Mouse (Mus musculus): Measurements from ENCODE around the gene Mylk4.

Mylk4 gene

GRCm38 (mm10) chr13:32783816-32784215 is at the start of gene Mylk4:
TSS of gene Mylk4 (minus strand) at chr13:32783954.
- DNase-seq (ENCODE audit: low spot score in 2 of 2), result no peak

- DNase-seq (ENCODE audit: low spot score in 2 of 2), result no peak
Measured at GRCm38 (mm10) chr13:32833237-32833636, 49.5 kb upstream of the Mylk4 start.

- no peak for DNase-seq (ENCODE audit: low spot score in 2 of 2)
Measured at GRCm38 (mm10) chr13:32832776-32833175, 49.0 kb upstream of the Mylk4 start.

- DNase-seq (ENCODE audit: low spot score in 2 of 2), result no peak
Measured at GRCm38 (mm10) chr13:32831505-32832273, 47.9 kb upstream of the Mylk4 start.

- no peak for DNase-seq (ENCODE audit: low spot score in 2 of 2)
Measured at GRCm38 (mm10) chr13:32828886-32829285, 45.1 kb upstream of the Mylk4 start.

- peak; percentile 43 to 49 for DNase-seq (ENCODE audit: low spot score in 2 of 2)
Measured at GRCm38 (mm10) chr13:32827951-32828350, 44.2 kb upstream of the Mylk4 start.

GRCm38 (mm10) chr13:32827111-32827822 is 43.5 kb upstream of the Mylk4 start:
- DNase-seq (ENCODE audit: low spot score in 2 of 2), result no peak

- DNase-seq (ENCODE audit: low spot score in 2 of 2), result no peak
Measured at GRCm38 (mm10) chr13:32825546-32825945, 41.8 kb upstream of the Mylk4 start.

- DNase-seq (ENCODE audit: low spot score in 2 of 2), result no peak
Measured at GRCm38 (mm10) chr13:32824377-32825330, 40.9 kb upstream of the Mylk4 start.

GRCm38 (mm10) chr13:32823126-32823525 is 39.4 kb upstream of the Mylk4 start:
- DNase-seq (ENCODE audit: low spot score in 2 of 2), result no peak

GRCm38 (mm10) chr13:32821671-32822070 is 37.9 kb upstream of the Mylk4 start:
- no peak for DNase-seq (ENCODE audit: low spot score in 2 of 2)

- no peak for DNase-seq (ENCODE audit: low spot score in 2 of 2)
Measured at GRCm38 (mm10) chr13:32819926-32820325, 36.2 kb upstream of the Mylk4 start.

GRCm38 (mm10) chr13:32819241-32819640 is 35.5 kb upstream of the Mylk4 start:
- DNase-seq (ENCODE audit: low spot score in 2 of 2), result no peak

GRCm38 (mm10) chr13:32807624-32808023 is 23.9 kb upstream of the Mylk4 start:
- DNase-seq (ENCODE audit: low spot score in 2 of 2), result no peak

GRCm38 (mm10) chr13:32806820-32807219 is 23.1 kb upstream of the Mylk4 start:
- no peak for DNase-seq (ENCODE audit: low spot score in 2 of 2)

- no peak for DNase-seq (ENCODE audit: low spot score in 2 of 2)
Measured at GRCm38 (mm10) chr13:32803701-32804345, 20.1 kb upstream of the Mylk4 start.

- DNase-seq (ENCODE audit: low spot score in 2 of 2), result peak; percentile 39 to 40
Measured at GRCm38 (mm10) chr13:32802259-32803081, 18.7 kb upstream of the Mylk4 start, which contains the start of gene D930007J09Rik. TSS of gene D930007J09Rik (minus strand) at chr13:32802849.

- peak; percentile 91 to 97 for DNase-seq (ENCODE audit: low spot score in 2 of 2)
Measured at GRCm38 (mm10) chr13:32801693-32802221, 18.0 kb upstream of the Mylk4 start, which contains the start of gene Wrnip1. TSS of gene Wrnip1 (plus strand) at chr13:32802038.

GRCm38 (mm10) chr13:32800859-32801258 is 17.1 kb upstream of the Mylk4 start:
- DNase-seq (ENCODE audit: low spot score in 2 of 2), result no peak

GRCm38 (mm10) chr13:32799131-32799530 is 15.4 kb upstream of the Mylk4 start:
- no peak for DNase-seq (ENCODE audit: low spot score in 2 of 2)
